Mouse (Mus musculus) forebrain, postnatal 0 days (tissue): ENCODE data around the gene Arhgef7. TPM values are rescaled to one million over a fixed set of nuclear protein-coding genes. Genes with fewer than 3 reads are reported as not detected.

Experiments
- ATAC-seq: fragments of 200-750 bp; cut with Nextera tagmentation; 2 replicates; pipeline ENCODE4 v1.8.0; 2017; ENCODE audit warnings: mild to moderate bottlenecking, moderate library complexity
- DNase-seq: peaks from one replicate; pipeline ENCODE4 v3.0.0-alpha.2; 2015
- H3K27ac ChIP-seq: fragments of 300-500 bp; sonication (generic); 2 replicates; pipeline ENCODE4 v1.5.1; 2014; ENCODE audit warnings: low read depth, mild to moderate bottlenecking, antibody characterized with exemption, low read length, moderate library complexity, mixed read lengths
- H3K27me3 ChIP-seq: fragments of 300-500 bp; sonication (generic); 2 replicates; pipeline ENCODE4 v1.6.1; 2014; ENCODE audit warnings: mild to moderate bottlenecking, low read length, mixed read lengths; ENCODE audit not compliant: insufficient read depth
- H3K36me3 ChIP-seq: fragments of 300-500 bp; sonication (generic); 2 replicates; pipeline ENCODE4 v1.6.1; 2014; ENCODE audit warnings: mild to moderate bottlenecking, moderate library complexity; ENCODE audit not compliant: insufficient read depth
- H3K4me1 ChIP-seq: fragments of 300-500 bp; sonication (generic); 2 replicates; pipeline ENCODE4 v1.6.1; 2014; ENCODE audit warnings: antibody characterized with exemption; ENCODE audit not compliant: insufficient read depth
- H3K4me2 ChIP-seq: fragments of 300-500 bp; sonication (generic); 2 replicates; pipeline ENCODE4 v1.6.1; 2014; ENCODE audit warnings: low read depth, mild to moderate bottlenecking, moderate library complexity
- H3K4me3 ChIP-seq: fragments of 300-500 bp; sonication (generic); 2 replicates; pipeline ENCODE4 v1.5.1; 2014; ENCODE audit warnings: low read depth, low read length, mixed read lengths
- H3K9ac ChIP-seq: fragments of 300-500 bp; sonication (generic); 2 replicates; pipeline ENCODE4 v1.6.1; 2014; ENCODE audit warnings: mild to moderate bottlenecking
- H3K9me3 ChIP-seq: fragments of 300-500 bp; sonication (generic); 2 replicates; pipeline ENCODE4 v1.6.1; 2016; ENCODE audit warnings: low read length
- CTCF ChIP-seq: sonication (generic); IDR thresholded peaks from 2 replicates; pipeline ENCODE4 v1.5.1; 2016; ENCODE audit warnings: antibody characterized with exemption, control low read depth, low read depth
- WGBS: fragments of 180-500 bp; shearing (Covaris S2); extraction: QIAGEN DNeasy Blood & Tissue Kit; methylation state at CpG from one replicate; pipeline ENCODE4 v1.1.7; 2014; 5-methylcytosine and 5-hydroxymethylcytosine counted together
- polyA plus RNA-seq: library from polyadenylated mRNA; unstranded; fragments of >200 nt; fragmentation: Nextera tagmentation; extraction: Ambion mirVana; gene quantifications from 2 replicates; pipeline ENCODE4 v1.2.1, GENCODE M21; 2015
- total RNA-seq: library from RNA; depleted of rRNA; stranded (reverse); fragments of >200 nt; gene quantifications from 2 replicates; pipeline ENCODE4 v1.2.3, GENCODE M21; 2014

The Arhgef7 gene
- total and polyA plus RNA-seq, 2 experiments from 2014 or later = 59.5 to 114 TPM

DNA sequence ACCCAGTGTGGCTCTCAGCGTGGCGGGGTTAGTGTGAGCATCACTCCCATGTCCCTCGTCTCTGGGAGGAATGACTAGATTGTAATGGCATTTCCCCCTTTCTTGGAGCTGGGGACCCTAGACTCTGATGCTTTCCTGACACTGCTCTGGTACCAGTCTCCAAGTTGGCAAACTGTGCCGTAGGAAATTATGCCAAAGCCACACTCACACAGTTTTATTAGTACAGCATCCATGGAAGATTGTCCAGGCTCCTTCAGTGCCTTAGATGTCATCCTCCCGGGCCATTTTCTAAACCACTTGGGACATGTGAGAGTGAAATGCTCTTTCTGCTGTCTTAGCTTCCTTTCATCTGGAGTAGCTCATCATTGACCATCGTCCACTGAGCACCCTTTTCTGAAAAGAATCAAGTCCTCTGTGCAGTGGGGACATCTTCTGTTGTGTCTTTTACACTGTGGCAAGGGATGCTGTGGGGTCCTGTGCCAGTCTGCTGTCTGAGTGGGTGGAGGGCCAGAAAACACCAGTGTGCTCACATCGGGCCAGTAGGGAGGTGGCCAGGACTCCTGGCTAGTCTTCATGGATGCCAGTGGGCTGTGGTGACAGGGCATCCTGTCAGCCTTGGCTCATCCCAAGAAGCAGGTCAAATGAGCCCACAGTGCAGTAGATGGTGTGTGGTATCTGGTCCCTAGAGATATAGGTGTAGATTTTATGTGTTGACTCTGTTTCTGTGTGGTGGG lies 56.5 kb downstream of the Arhgef7 start:
- H3K36me3 ChIP-seq = peaks cover 35% of the 10 kb centered on the region
- DNase-seq (no peak), ATAC-seq (no peak)
- no peak overlapping the region for H3K4me2 ChIP-seq
- no peaks in the 10 kb centered on the region for H3K27me3 ChIP-seq
- WGBS = 88% methylated on average over 7 of the region's 7 CpGs
- H3K9ac ChIP-seq = no peak overlapping the region
- TF ChIP-seq CTCF = no peak
- no peak overlapping the region for H3K27ac ChIP-seq
- no peak overlapping the region for H3K4me3 ChIP-seq
- no peaks in the 10 kb centered on the region for H3K4me1 ChIP-seq
- no peaks in the 10 kb centered on the region for H3K9me3 ChIP-seq

- Histone ChIP-seq H3K9ac (no peak overlapping the region), H3K9me3 (no peaks in the 10 kb centered on the region), H3K36me3 (peaks cover 36% of the 10 kb centered on the region), H3K4me1 (no peaks in the 10 kb centered on the region), H3K27ac (no peak overlapping the region), H3K27me3 (no peaks in the 10 kb centered on the region), H3K4me3 (no peak overlapping the region), H3K4me2 (no peak overlapping the region)
- no peak for TF ChIP-seq CTCF
- WGBS = 33% methylated on average over 4 of the region's 4 CpGs
- DNase-seq = no peak
- no peak for ATAC-seq
Measured at GRCm38 (mm10) chr8:11785121-11785520, 57.6 kb downstream of the Arhgef7 start.

DNA sequence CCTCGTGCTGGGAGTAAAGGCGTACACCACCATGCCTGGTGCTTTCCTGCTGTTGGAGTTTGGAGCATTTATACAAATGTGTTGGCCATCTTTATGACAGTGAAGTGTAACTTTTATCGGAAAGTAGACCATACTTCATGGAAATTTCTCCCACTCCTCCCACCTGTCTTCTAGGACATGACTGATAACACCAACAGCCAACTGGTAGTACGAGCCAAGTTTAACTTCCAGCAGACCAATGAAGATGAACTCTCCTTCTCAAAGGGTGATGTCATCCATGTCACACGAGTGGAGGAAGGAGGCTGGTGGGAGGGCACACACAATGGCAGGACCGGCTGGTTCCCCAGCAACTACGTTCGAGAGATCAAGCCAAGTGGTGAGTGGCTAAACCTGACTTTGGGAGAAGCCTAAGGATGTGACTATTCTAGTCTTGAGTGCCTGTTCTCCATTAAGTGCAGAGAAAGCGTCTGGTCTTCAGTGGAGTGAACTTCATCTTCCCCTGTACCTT lies 58.1 kb downstream of the Arhgef7 start:
- no peak for TF ChIP-seq CTCF
- Histone ChIP-seq H3K27me3 (no peaks in the 10 kb centered on the region), H3K27ac (no peak overlapping the region), H3K9ac (no peak overlapping the region), H3K4me3 (no peak overlapping the region), H3K36me3 (peaks cover 40% of the 10 kb centered on the region), H3K9me3 (no peaks in the 10 kb centered on the region), H3K4me2 (no peak overlapping the region), H3K4me1 (no peaks in the 10 kb centered on the region)
- ATAC-seq (no peak), DNase-seq (no peak)
- WGBS = 80% methylated on average over 9 of the region's 9 CpGs

- TF ChIP-seq CTCF = peak; percentile 55
- no peaks in the 10 kb centered on the region for H3K27me3 ChIP-seq
- ATAC-seq = no peak
- no peak overlapping the region for H3K4me2 ChIP-seq
- no peak overlapping the region for H3K4me3 ChIP-seq
- peaks cover 39% of the 10 kb centered on the region for H3K36me3 ChIP-seq
- H3K27ac ChIP-seq = no peak overlapping the region
- H3K9me3 ChIP-seq = no peaks in the 10 kb centered on the region
- H3K4me1 ChIP-seq = no peaks in the 10 kb centered on the region
- WGBS = 64% methylated on average over 8 of the region's 8 CpGs
- no peak overlapping the region for H3K9ac ChIP-seq
- peak; percentile 30 for DNase-seq
Measured at GRCm38 (mm10) chr8:11788252-11788651, 60.7 kb downstream of the Arhgef7 start.

- TF ChIP-seq CTCF = no peak
- Histone ChIP-seq H3K9ac (no peak overlapping the region), H3K27me3 (no peaks in the 10 kb centered on the region), H3K4me2 (no peak overlapping the region), H3K9me3 (no peaks in the 10 kb centered on the region), H3K36me3 (peaks cover 33% of the 10 kb centered on the region), H3K4me3 (no peak overlapping the region), H3K4me1 (no peaks in the 10 kb centered on the region), H3K27ac (no peak overlapping the region)
- 91% methylated on average over 5 of the region's 5 CpGs for WGBS
- ATAC-seq (no peak), DNase-seq (no peak)
Measured at GRCm38 (mm10) chr8:11789168-11789567, 61.6 kb downstream of the Arhgef7 start.

GRCm38 (mm10) chr8:11794956-11795355 lies 67.4 kb downstream of the Arhgef7 start:
- H3K27me3 ChIP-seq = no peaks in the 10 kb centered on the region
- ATAC-seq (no peak), DNase-seq (no peak)
- TF ChIP-seq CTCF = no peak
- no peak overlapping the region for H3K9ac ChIP-seq
- H3K27ac ChIP-seq = no peak overlapping the region
- H3K9me3 ChIP-seq = no peaks in the 10 kb centered on the region
- no peak overlapping the region for H3K4me3 ChIP-seq
- H3K36me3 ChIP-seq = peaks cover 35% of the 10 kb centered on the region
- H3K4me1 ChIP-seq = no peaks in the 10 kb centered on the region
- no peak overlapping the region for H3K4me2 ChIP-seq

- ATAC-seq = peak; percentile 75
Measured at GRCm38 (mm10) chr8:11797128-11797527, 69.6 kb downstream of the Arhgef7 start.

More at GRCm38 (mm10) chr8:11797128-11797527, 69.6 kb downstream of the Arhgef7 start:
- Histone ChIP-seq H3K36me3 (peaks cover 34% of the 10 kb centered on the region), H3K27ac (no peak overlapping the region), H3K4me2 (no peak overlapping the region), H3K9ac (no peak overlapping the region), H3K4me3 (no peak overlapping the region), H3K4me1 (no peaks in the 10 kb centered on the region), H3K27me3 (no peaks in the 10 kb centered on the region), H3K9me3 (no peaks in the 10 kb centered on the region)
- no peak for TF ChIP-seq CTCF
- DNase-seq = no peak
- 78% methylated on average over 8 of the region's 8 CpGs for WGBS
